Comparison of ENCODE assay signal across 25 mouse cellular contexts in the genomic region with DNA sequence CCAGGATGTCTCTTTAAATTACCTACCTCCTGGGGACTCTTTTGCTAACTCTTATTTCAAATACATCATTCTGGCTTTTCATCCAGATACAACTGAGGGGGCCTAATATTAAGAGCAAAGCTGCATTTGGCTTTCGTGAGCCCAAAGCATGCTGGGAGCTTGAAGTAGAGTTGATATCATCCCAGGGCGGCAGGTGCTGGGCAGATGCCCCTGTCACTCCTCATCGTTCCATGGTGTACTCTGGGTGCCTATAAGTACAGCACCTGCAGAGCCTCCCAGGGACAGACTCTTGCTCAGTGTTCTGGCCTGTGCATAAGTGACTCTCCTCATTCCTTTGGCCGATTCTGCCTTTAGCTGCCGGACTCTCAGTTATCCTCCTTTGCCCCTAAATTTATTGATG. TPM values are rescaled to one million over a fixed set of nuclear protein-coding genes. Genes with fewer than 3 reads are reported as not detected.
"Had no signal": no experiment of that assay in that cellular context is flagged by ENCODE, and none has a peak within 500 bp of the region (broad histone marks: within the 10 kb centered on the region; RNA-seq: fewer than 3 reads in every experiment).

No protein-coding gene starts in this region.

- H3K27me3 ChIP-seq: embryonic facial prominence, embryonic 12.5 days; embryonic facial prominence, embryonic 13.5 days; embryonic facial prominence, embryonic 15.5 days; forebrain, embryonic 12.5 days; forebrain, embryonic 13.5 days; forebrain, embryonic 15.5 days had no signal

- H3K4me2 ChIP-seq: embryonic facial prominence, embryonic 12.5 days; embryonic facial prominence, embryonic 13.5 days; embryonic facial prominence, embryonic 15.5 days; forebrain, embryonic 12.5 days; forebrain, embryonic 13.5 days; forebrain, embryonic 15.5 days had no signal

- H3K36me3 ChIP-seq: forebrain, embryonic 10.5 days; forebrain, embryonic 12.5 days; forebrain, embryonic 15.5 days had no signal

- H3K4me3 ChIP-seq: embryonic facial prominence, embryonic 10.5 days; embryonic facial prominence, embryonic 12.5 days; embryonic facial prominence, embryonic 13.5 days; embryonic facial prominence, embryonic 15.5 days; erythroblast, embryonic 14.5 days; forebrain, embryonic 10.5 days; forebrain, embryonic 12.5 days; forebrain, embryonic 13.5 days; forebrain, embryonic 15.5 days; gastrocnemius, adult 2 months; heart, adult 2 months had no signal

- DNase-seq: cerebellum, adult 9-10 months; cerebellum, adult 9-11 months; cerebellum, postnatal 10 days; cerebellum, postnatal 14 days; cerebellum, postnatal 25 days; cerebellum, postnatal 36 days; embryo, embryonic 11 days; forebrain, postnatal 0 days; gastrocnemius, adult 2 months; gastrocnemius, postnatal 10 days; gastrocnemius, postnatal 14 days; gastrocnemius, postnatal 25 days; gastrocnemius, postnatal 36 days; heart, adult 11 months; heart, adult 18-20 months; heart, adult 2 months had no signal

RNA-seq across cellular contexts. Expression of a gene that starts 13.5 kb away (rescaled TPM):
- polyA plus RNA-seq: erythroblast, embryonic 14.5 days had no signal
